Mouse (Mus musculus) splenic B cell, adult 2 months (primary cell): ENCODE measurements around the gene Adam15.

Experiments
- DNase-seq: peaks from one replicate; pipeline ENCODE4 v3.0.0-alpha.2; 2011; ENCODE audit warnings: low read depth, low spot score
- H3K27me3 ChIP-seq: 2 replicates; pipeline ENCODE4 v1.6.1; 2012; ENCODE audit warnings: mild to moderate bottlenecking, low read length, moderate library complexity, mixed read lengths; ENCODE audit not compliant: control insufficient read depth, poor library complexity, insufficient read depth, severe bottlenecking
- H3K36me3 ChIP-seq: 2 replicates; pipeline ENCODE4 v1.6.1; 2012; ENCODE audit warnings: mild to moderate bottlenecking, low read length, moderate library complexity, mixed read lengths; ENCODE audit not compliant: control insufficient read depth, poor library complexity, insufficient read depth, severe bottlenecking

The Adam15 gene

GRCm38 (mm10) chr3:89294195-89294594 is 55.6 kb downstream of the Adam15 start:
- no peak for DNase-seq
- Histone ChIP-seq H3K36me3 (no peaks in the 10 kb centered on the region), H3K27me3 (no peaks in the 10 kb centered on the region)

- no peak for DNase-seq
- Histone ChIP-seq H3K27me3 (no peaks in the 10 kb centered on the region), H3K36me3 (no peaks in the 10 kb centered on the region)
These were observed 56.4 kb downstream of the Adam15 start for GRCm38 (mm10) chr3:89293247-89293918.

GRCm38 (mm10) chr3:89292303-89292702 is 57.5 kb downstream of the Adam15 start:
- Histone ChIP-seq H3K36me3 (no peaks in the 10 kb centered on the region), H3K27me3 (no peaks in the 10 kb centered on the region)
- DNase-seq: no peak

GRCm38 (mm10) chr3:89291874-89292273 is 57.9 kb downstream of the Adam15 start:
- no peak for DNase-seq
- Histone ChIP-seq H3K27me3 (no peaks in the 10 kb centered on the region), H3K36me3 (no peaks in the 10 kb centered on the region)
